Mouse (Mus musculus): Measurements from ENCODE around the gene Galc. TPM values are rescaled to one million over a fixed set of nuclear protein-coding genes. Genes with fewer than 3 reads are reported as not detected.

Gene Galc
- polyA plus RNA-seq, 1 experiment: 29.2 TPM

DNA sequence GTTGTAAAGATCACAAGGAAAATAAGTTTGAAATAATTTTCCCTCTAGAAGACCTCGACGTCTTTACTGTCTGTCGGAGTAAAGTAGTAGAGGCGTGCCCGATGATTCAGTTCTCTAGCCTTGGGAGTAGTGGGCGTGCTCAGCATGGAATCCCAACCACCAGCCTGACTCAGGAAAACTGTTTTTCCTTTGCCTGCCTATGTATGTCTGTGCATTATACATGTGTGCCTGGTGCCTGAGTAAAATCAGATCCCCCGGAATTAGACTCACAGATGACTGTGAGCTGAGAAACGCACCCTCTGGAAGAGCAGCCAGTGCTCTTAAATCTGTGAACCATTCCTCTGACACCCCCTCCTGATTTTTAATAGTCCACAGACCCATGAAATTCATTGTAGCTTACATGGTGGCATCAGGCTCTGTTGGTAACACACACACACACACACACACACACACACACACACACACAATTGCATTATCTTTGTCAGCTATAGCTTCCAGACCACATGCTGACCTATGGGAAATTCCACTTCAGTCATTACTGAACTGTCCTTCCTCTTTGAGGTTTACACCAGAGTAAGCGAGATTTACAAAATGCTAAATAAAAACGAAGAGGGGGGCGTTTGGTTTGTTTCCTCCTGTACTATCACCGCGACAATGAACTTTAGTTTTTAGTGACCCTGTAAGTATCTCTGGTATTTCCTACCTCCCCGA, 23.7 kb upstream of the Galc start:
- H3K4me3 ChIP-seq (ENCODE audit: insufficient read depth, low read length): no peak overlapping the region
- H3K27ac ChIP-seq (ENCODE audit: insufficient read depth, low read length): no peak overlapping the region
- no peaks in the 10 kb centered on the region; the same call in 1 of the 2 replicates for H3K4me1 ChIP-seq (ENCODE audit: control insufficient read depth, insufficient read depth, low read length)
- no peak for TF ChIP-seq CTCF (IDR thresholded peaks at IDR 0.05; ENCODE audit: extremely low read depth, insufficient read depth, low read length)
- no peak for TF ChIP-seq POLR2A (IDR thresholded peaks at IDR 0.05; ENCODE audit: extremely low read depth, insufficient read depth, low read length)

DNA sequence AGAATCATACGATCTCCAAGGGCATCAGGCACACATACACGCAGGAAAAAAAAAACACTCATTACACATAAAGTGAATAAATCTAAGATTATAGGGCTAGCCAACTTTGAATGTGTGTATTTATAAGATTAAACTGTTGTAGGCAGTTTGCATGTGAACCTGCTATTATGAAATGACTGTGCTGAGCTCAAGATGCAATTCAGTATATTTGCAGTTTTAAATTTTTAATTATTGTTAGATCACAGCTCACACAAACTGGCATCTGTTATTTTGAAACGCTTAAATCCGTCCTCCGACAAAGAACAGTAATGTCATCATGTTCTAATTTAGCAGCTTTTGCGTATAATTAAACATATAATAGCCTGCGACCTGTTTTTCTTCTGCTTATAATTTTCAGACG, 21.7 kb upstream of the Galc start:
- TF ChIP-seq POLR2A (IDR thresholded peaks at IDR 0.05; ENCODE audit: extremely low read depth, insufficient read depth, low read length) (no peak), CTCF (IDR thresholded peaks at IDR 0.05; ENCODE audit: extremely low read depth, insufficient read depth, low read length) (no peak)
- Histone ChIP-seq H3K4me1 (ENCODE audit: control insufficient read depth, insufficient read depth, low read length) (no peaks in the 10 kb centered on the region; the same call in 1 of the 2 replicates), H3K4me3 (ENCODE audit: insufficient read depth, low read length) (no peak overlapping the region)

DNA sequence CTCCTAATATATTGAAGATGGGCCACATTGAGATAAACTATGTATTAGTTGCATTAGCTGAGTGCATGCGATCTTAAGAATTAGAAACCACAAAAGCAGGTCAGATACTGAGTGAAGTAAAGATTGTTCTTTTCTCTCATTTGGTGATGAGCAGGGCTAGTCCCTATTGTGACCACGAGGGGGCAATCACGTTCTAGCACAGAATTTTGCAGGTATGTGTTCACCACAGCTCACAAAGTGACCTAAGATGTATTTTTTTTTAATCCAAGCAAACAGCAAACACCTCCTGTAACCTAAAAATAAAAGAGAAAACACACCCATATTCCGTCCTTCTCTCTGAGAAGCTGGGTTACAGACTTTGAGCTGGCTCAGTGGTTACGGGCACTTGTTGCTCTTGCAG, 21.3 kb upstream of the Galc start:
- H3K27ac ChIP-seq (ENCODE audit: insufficient read depth, low read length): no peak overlapping the region
- TF ChIP-seq CTCF (IDR thresholded peaks at IDR 0.05; ENCODE audit: extremely low read depth, insufficient read depth, low read length) (peak; percentile 94), POLR2A (IDR thresholded peaks at IDR 0.05; ENCODE audit: extremely low read depth, insufficient read depth, low read length) (no peak)
- no peak overlapping the region for H3K4me3 ChIP-seq (ENCODE audit: insufficient read depth, low read length)
- no peaks in the 10 kb centered on the region; the same call in 1 of the 2 replicates for H3K4me1 ChIP-seq (ENCODE audit: control insufficient read depth, insufficient read depth, low read length)

More for the DNA sequence above, 21.7 kb upstream of the Galc start:
- no peak overlapping the region for H3K27ac ChIP-seq (ENCODE audit: insufficient read depth, low read length)

DNA sequence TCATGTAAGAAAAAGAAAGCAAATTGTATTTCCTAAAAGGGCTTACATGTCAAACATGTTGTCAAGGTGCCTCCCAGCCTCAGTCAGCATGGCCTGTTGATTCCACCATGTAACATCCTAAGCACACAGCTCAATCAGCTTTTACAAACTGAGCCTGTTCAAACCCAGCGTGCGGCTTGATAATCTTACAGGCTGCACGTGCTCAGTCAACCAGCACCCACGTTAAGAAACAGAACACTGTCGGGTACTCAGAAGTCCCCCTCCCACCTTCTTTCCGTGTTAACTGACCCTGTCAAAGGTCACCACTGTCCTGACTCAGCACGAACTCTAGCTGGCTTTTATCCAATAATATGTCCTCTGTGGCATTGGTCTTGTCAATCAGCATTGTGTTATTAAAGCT, 13.2 kb upstream of the Galc start:
- H3K4me3 ChIP-seq (ENCODE audit: insufficient read depth, low read length): no peak overlapping the region
- TF ChIP-seq CTCF (IDR thresholded peaks at IDR 0.05; ENCODE audit: extremely low read depth, insufficient read depth, low read length): no peak
- TF ChIP-seq POLR2A (IDR thresholded peaks at IDR 0.05; ENCODE audit: extremely low read depth, insufficient read depth, low read length): no peak
- no peaks in the 10 kb centered on the region for H3K4me1 ChIP-seq (ENCODE audit: control insufficient read depth, insufficient read depth, low read length)
- no peak overlapping the region for H3K27ac ChIP-seq (ENCODE audit: insufficient read depth, low read length)

DNA sequence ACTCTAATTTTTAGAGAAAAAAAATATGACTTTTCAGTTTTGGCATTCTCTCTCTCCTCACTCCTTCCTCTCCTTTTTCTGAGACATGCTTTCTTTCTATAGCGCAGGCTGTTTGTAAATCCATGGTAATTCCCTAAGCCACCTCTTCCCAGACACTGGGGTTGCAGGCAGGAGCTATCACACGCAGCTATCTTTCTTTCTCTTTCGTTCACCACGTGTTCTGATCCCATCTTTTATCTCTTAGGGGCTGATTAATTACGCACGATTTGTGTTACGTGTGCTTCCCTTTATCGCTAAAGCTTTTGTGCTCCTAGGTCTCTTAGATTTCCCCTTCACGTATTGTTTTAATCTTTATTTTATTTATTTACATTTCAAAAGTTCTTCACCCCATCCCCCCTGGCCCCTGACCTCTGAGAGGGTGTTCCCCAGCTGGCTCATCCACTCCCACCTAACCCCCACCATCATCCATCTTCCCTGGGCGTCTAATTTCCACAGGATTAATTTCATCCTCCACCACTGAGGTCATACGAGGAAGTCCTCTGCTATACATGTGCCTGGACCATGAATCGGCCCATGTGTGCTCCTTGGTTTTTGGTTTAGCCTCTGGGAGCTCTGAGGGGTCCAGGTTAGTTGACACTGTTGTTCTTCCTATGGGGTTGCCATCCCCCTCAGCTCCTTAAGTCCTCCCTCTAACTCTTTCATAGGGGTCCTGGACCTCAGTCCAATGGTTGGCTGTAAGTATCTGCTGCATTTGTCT, 11.7 kb upstream of the Galc start:
- Histone ChIP-seq H3K4me1 (ENCODE audit: control insufficient read depth, insufficient read depth, low read length) (no peaks in the 10 kb centered on the region), H3K4me3 (ENCODE audit: insufficient read depth, low read length) (no peak overlapping the region), H3K27ac (ENCODE audit: insufficient read depth, low read length) (no peak overlapping the region)
- TF ChIP-seq POLR2A (IDR thresholded peaks at IDR 0.05; ENCODE audit: extremely low read depth, insufficient read depth, low read length): no peak
- TF ChIP-seq CTCF (IDR thresholded peaks at IDR 0.05; ENCODE audit: extremely low read depth, insufficient read depth, low read length): no peak

DNA sequence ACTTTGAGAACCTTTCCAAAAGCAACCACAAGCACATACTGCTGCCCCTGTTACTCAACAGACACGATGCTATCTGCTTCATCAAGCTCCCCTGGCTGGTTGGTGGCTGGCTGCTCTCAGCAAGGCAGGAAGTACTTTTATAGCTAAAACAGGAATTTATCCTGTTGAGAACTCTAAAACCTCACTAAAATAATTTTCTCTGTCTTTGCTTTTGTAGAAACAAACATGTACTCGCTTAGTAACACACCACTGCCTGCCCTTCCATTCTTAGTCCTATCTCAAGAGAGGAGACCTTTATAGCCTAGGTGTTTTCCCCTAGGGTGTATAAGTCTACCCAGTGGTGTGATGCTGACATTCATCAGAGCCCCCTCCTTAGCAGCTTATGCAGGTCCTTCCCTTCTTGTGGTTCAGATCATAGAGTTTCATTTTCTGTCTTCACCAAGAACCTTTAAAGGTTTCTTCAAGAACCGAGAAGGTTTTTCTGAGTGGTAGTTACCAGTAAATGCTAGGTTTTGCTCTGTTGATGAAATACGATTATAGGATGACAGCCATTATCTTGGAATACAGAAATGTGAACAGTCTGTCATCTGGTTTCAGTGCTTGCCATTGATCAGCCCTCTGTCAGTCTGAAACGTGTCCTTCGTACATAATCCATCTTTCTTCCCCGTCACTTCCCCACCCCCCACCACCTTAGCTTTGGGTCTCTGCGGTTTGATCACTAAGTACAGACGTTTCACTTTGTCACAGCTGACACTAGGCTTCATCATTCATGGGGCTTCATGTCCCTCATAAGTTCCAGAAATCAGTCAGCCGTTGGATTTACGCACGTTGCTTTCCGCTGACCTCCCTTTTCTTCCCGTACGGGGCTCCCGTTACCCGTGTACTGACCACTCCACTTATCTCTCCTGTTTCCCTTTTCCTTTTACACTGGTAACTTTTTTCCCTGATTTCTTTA, 10.8 kb upstream of the Galc start:
- H3K4me3 ChIP-seq (ENCODE audit: insufficient read depth, low read length): no peak overlapping the region
- TF ChIP-seq POLR2A (IDR thresholded peaks at IDR 0.05; ENCODE audit: extremely low read depth, insufficient read depth, low read length): no peak
- TF ChIP-seq CTCF (IDR thresholded peaks at IDR 0.05; ENCODE audit: extremely low read depth, insufficient read depth, low read length): no peak
- H3K4me1 ChIP-seq (ENCODE audit: control insufficient read depth, insufficient read depth, low read length): no peaks in the 10 kb centered on the region
- no peak overlapping the region for H3K27ac ChIP-seq (ENCODE audit: insufficient read depth, low read length)

DNA sequence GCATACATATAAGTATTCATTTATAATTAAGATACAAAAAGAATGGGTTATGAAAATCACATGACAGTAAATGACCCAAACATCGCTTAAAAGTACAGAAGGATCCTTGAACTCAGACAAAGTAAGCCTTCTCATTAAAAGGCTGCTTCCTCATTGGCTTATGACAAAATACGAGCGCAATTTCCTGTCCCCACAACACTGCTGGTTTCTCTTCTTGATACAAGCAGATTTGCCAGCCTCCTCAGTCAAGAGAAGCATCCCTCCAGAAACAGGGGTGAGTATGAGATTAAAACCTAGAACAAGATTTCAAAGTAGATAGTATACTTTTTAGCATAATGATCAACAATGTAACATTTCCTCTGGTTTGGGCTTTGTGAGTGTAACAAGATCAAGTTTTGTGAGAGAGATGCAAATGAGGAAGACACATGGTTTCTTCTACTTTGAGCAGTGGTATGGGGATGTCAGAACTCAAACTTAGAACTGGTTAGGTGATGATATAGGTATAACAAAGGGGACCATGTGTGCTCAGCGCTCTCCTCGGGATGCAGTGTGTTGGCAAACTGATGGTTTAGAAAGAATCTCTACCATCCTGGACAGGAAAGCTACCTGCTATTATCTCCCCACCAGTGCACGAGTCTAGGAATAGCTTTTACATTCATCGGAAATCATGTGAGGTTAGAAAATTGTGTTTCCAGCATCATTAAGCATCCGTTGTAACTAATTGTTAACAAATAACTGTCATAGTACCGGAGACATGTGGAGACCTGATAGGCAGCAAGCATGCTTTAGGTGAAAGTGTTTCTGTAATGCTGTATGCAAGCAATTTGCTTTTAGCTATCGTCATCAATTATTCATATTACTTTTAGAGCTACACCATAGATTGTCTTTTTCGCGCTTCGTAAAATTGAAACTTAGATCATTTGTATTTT, 9.4 kb upstream of the Galc start, which contains the start of gene Gpr65:
Gene Gpr65 (plus strand): TSS at position 195 of the 929 bp plus-strand sequence.
- Histone ChIP-seq H3K27ac (ENCODE audit: insufficient read depth, low read length) (no peak within 1 kb of the TSS), H3K4me1 (ENCODE audit: control insufficient read depth, insufficient read depth, low read length) (no peaks in the 10 kb centered on the region), H3K4me3 (ENCODE audit: insufficient read depth, low read length) (no peak within 1 kb of the TSS)
- TF ChIP-seq POLR2A (IDR thresholded peaks at IDR 0.05; ENCODE audit: extremely low read depth, insufficient read depth, low read length) (no peak), CTCF (IDR thresholded peaks at IDR 0.05; ENCODE audit: extremely low read depth, insufficient read depth, low read length) (no peak)

DNA sequence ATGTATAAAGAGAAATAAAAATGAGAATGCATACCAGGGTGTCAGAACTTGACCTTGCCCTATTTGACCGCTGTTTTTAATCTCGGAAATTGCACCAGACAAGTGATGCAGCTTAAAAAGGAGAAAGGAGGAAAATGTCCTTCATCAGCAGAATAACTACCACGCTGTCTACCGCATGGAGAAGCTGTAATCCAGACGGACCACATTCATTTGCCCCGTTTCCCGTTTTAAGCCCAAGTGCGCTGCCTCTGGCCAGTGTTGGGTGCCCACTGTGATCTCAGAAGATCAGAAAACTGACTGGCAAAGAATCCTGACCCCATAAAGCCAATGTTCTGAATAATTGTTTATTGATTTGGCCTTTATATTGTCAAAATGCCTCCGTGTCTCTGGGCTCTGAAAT, 6.4 kb upstream of the Galc start:
- TF ChIP-seq CTCF (IDR thresholded peaks at IDR 0.05; ENCODE audit: extremely low read depth, insufficient read depth, low read length) (no peak), POLR2A (IDR thresholded peaks at IDR 0.05; ENCODE audit: extremely low read depth, insufficient read depth, low read length) (no peak)
- Histone ChIP-seq H3K4me3 (ENCODE audit: insufficient read depth, low read length) (no peak overlapping the region), H3K27ac (ENCODE audit: insufficient read depth, low read length) (no peak overlapping the region), H3K4me1 (ENCODE audit: control insufficient read depth, insufficient read depth, low read length) (no peaks in the 10 kb centered on the region)

Measured in cortical plate, adult 2 months (tissue).